Mouse (Mus musculus) cerebellum, adult 2 months (tissue): ENCODE results near the gene Myh7b.

Experiments
- CTCF ChIP-seq: fragments of 200-500 bp; IDR thresholded peaks from 2 replicates; pipeline ENCODE4 v1.5.1; 2011; ENCODE audit warnings: low read depth, mild to moderate bottlenecking, control low read depth, low read length, moderate library complexity, borderline replicate concordance; ENCODE audit not compliant: insufficient read depth
- POLR2A ChIP-seq: fragments of 200-500 bp; IDR thresholded peaks from 2 replicates; pipeline ENCODE4 v1.6.1; 2011; ENCODE audit warnings: low read length, control low read depth, borderline replicate concordance; ENCODE audit not compliant: insufficient read depth

DNA sequence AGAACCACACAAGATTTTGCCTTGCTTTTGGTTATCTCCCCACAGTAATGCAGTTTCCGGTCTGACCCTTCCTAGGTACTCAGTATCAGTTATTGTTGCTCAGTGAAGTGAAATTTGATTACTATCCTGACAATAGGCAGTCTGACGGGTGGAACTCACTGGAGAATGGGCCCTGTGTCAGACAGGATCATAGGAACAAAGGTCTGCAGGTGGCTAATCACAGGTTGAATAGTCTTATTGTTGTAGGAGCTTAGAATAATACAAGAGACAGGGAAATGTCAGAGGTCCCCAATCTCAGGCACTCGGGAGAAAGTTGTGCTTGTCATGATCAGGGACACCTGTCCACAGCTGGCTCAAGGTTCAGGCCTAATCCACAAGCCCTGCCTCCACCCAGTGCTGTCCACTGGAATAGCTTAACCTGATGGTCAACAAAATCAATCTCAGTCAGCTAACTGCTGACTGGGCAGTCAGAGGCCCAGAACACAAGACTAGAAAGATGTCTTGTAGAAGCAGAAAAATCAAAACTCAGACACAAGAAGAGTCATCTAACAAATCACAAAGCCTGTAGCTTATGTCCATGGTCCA is 41.7 kb upstream of the Myh7b start:
- TF ChIP-seq POLR2A = no peak
- TF ChIP-seq CTCF = no peak
